Mouse (Mus musculus): ENCODE results near the gene Mgat4a.

DNA sequence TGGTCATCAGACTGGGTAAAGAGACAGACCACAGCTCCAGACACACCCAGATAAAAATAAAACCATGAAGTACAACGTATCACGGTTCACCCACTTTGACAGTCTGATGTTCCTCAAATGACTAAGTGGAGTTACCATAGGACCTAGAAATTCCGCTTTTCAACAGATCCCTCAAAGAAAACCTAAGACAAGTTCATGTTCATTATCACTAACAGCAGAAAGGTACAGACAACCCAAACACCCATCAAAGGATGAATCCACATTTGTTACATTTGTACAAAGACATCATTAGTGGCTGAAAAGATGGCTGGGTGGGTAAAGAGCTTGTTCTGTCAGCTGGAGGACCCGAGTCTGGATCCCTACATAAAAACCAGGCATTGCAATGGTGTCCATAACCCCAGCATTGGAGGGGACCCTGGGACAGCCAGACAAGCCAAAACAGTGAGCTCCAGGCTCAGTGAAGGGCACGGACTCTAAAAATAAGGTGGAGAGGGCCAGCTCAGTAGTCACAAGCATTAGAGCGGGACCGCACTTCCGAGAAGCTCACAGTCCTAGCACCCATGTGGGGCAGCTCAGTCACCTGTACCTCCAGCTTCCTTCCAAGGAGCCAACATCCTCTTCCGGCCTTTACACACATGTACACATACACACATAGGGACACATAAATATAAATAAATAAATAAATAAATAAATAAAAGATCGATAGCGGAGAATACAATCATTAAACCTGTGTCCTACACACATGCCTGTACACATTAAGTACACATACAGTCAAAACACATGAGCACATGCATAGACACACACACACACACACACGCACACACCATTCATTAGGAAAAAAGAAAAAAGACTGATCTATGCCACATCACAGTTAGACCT is 8.9 kb downstream of the Mgat4a start:
- TF ChIP-seq CTCF (IDR thresholded peaks at IDR 0.05; ENCODE audit: extremely low read depth, insufficient read depth, low read length) = no peak
- TF ChIP-seq POLR2A (IDR thresholded peaks at IDR 0.05; ENCODE audit: extremely low read depth, insufficient read depth, low read length) = no peak
